Mouse (Mus musculus) gastrocnemius, postnatal 36 days (tissue): ENCODE results near the gene Zbp1. TPM values are rescaled to one million over a fixed set of nuclear protein-coding genes. Genes with fewer than 3 reads are reported as not detected.

ENCODE experiments used
- DNase-seq, 2 experiments: peaks; one replicate each; pipeline ENCODE4 v3.0.0; 2022
- intact Hi-C: fragments of 180-260 bp; cut with DNase I; formaldehyde crosslinking; loops from one replicate; pipeline ENCODE4 v1.15.1; 2025
- total RNA-seq, 2 experiments: library from RNA; stranded (reverse); gene quantifications; 2 replicates each; pipeline ENCODE4 v1.2.3; 2021

Gene Zbp1
- total RNA-seq, 2 experiments from 2014 or later: 0.30 TPM; not detected in 1

DNA sequence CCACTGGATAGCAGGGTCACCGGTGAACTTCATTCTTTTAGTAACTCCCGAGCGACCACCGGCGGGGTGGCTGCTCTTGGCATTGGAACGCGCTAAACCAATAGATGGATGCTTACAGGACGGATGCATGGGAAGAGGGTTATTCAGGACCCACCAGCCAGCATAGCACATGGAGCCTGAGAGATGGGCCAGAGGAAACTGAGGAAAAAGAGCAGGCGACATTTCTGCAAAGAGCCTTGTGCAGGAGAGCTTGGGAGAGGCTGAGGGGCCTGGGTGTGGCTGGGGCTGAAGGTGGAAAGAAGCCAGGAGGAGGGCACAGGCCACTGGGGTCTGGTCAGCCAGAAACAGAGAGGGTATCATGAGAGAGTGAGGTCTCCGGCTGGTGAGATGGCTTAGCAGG, 35.4 kb downstream of the Zbp1 start:
- peak in 1 of 2 experiments; percentile 8 for DNase-seq
- intact Hi-C loops: loop anchor here (1.0 to 10.0 kb wide), 2 partner anchors 76 to 189 kb away; no protein-coding TSS in a partner anchor

DNA sequence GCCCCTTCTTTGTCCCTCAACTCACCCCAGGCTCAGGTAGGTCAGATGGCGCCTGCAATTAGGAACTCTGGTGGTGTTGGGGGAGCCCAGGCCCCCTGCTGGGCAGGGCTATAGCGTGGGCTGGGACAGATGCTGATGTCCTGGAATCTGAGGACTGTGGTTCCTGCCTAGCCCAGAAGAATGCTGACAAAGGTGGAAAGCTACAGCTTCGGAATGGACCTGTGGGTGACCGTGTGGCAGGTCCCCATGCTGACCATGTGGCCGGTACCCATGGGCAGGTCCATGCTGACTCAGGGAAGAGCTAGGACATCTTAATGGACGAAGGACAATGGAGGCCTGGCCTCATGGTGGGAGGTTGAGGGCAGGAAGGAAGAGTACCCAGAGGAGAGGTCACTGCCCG, 35.9 kb downstream of the Zbp1 start:
- intact Hi-C loops: loop anchor here (1.0 to 10.0 kb wide), 2 partner anchors 75 to 188 kb away; no protein-coding TSS in a partner anchor
- peak in 1 of 2 experiments; percentile 4 for DNase-seq

DNA sequence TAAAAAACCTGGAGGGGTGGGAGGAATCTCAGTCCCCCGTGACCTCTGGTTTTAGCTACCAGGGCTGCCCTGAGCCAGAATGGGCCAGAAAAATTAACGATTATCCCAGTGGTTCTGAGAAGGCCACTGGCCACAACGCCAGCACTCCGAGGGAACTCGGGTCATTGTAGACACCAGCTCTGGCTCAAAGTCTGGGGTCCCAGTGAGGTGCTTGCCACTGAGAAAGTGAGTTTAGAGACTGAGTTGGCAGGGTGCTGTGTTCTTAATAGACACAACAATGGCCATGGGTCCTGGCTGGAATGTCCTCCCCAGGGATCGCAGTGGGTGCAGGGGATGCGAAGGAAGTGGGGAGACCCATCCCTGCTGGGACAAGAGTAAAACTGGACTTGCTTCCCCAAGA, 36.8 kb downstream of the Zbp1 start:
- DNase-seq: no peak

DNA sequence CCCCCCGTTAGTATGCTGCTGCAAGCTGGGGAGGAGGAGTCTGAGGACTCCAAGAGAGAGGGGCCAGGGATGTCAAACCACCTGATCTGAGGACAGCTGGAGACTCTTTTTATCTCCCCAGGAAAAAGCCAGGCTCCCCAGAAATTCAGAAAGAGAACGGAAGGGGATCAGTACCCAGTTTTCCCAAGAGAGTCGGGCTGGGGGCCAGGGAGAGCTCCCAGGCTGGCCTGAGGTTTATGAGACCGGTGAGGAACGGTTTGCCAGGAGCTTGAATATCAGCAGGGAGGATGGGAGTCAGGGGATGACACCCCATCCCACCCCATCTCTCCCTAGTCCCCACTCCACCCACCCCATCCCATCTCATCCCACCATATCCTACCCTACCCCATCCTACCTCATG, 37.2 kb downstream of the Zbp1 start:
- no peak for DNase-seq
- intact Hi-C loops: loop anchor here (10.0 kb wide), 1 partner anchor 187 kb away; no protein-coding TSS in a partner anchor

More for the DNA sequence above, 36.8 kb downstream of the Zbp1 start:
- intact Hi-C loops: loop anchor here (10.0 kb wide), 1 partner anchor 187 kb away; no protein-coding TSS in a partner anchor

DNA sequence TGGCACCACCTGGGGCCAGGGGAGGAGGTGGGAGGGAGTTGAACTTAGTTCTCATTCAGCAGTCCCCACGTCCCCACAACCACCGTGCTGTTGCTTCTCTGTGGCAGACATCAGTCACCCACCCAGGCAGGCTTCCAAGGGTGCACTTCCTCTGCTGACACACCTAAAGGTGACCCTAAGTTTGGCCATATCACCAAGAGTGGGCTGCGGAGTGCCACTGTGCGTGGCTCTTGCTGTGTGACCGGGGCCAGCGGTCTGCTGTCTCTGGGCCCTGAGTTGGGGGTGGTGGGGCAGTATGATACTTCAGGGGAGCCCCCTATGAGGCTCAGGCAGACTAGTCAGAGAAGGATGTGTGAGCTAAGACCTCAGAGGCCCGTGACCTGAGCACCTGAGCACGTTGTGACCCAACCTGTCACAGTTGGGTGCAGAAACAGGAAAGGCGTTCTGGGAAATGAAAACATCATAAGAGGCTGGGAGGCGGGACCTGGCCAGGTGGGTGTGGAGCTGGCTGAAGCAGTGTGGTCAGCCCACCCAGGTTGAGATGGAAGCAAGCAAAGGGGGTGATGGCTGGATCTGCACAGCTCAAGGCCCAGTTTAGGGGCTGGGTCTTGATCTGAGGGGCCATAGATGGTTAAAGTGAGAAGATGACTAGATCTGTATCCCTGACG, 37.9 kb downstream of the Zbp1 start:
- no peak for DNase-seq
- intact Hi-C loops: loop anchor here (10.0 kb wide), 1 partner anchor 186 kb away; no protein-coding TSS in a partner anchor

DNA sequence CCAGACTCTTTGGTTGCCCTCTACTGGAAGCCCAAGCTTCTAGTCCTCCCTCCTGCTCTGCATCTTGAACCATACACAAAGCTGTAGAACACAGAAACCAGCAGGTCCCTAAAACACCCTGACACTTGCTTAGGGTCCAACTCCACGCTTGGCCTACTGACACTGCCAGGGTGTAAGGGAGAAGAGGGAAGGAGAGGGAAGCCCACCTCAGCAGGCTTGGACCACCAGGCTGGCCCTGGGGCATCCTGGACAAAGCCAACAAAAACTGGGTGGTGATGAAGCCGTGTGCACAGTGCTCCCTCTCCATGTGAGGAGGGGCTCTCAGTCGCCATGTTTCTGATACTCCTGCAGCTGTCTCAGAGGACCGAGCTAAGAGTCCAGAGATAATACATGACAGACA, 38.7 kb downstream of the Zbp1 start:
- no peak for DNase-seq
- intact Hi-C loops: loop anchor here (10.0 kb wide), 1 partner anchor 185 kb away; no protein-coding TSS in a partner anchor

DNA sequence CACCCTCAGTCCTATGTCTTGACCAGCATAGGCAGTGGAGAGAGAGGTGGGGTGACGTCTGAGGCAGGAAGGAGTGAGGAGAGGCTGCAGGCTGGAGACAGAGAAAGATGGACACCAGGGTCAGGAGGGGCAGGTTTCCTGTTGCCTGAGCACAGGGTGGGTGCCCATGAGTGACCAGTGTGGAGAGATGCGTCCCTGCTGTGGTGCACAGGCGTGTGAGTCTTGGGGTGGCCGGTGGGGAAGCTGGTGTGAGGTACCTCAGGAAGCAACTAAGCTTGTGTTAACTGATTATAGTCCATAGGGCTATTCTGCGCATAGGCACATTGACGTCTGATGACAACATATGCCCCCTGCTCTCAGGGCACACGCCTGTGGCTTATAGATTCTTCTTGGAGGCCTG, 39.7 kb downstream of the Zbp1 start:
- intact Hi-C loops: no loop called here
- DNase-seq: no peak

DNA sequence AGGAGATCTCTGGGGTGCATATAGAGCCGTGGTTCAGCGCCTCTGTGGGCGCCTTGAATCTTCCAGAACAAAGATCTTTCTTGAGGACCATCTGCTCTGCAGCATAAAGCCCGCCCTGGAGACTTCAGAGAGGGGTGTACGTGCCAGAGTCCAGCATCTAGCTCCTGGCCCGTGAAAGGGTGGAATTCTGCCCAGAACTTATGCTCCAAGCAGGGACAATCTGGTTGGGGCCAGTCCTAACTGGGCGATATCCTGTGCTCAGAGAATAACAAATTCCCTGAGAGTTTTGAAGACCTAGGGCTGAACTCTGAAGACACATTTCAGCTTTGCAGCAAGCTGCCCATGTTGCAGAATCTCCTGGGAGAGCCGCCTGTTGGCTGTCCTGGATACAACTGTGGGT, 40.8 kb downstream of the Zbp1 start:
- intact Hi-C loops: no loop called here
- peak in 1 of 2 experiments; percentile 14 for DNase-seq

DNA sequence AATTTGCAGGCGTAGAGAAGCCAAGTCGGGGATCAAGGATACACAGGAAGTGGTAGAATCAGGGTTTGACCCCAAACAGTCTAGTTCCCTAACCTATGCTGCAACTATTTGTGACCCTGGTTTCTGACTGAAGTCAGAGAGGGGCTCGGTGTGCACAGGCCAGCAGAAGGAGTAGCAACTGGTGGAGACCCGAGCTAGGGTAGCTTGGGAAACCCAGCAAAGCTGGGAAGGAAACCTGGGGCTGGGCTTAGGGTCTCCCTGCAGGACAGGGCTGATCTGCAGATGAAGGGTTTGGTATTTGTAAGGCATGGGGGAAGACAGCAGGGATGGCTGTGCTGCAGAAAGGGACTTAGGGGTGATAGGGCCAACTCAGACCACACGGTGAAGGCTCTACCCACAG, 41.2 kb downstream of the Zbp1 start:
- intact Hi-C loops: no loop called here

DNA sequence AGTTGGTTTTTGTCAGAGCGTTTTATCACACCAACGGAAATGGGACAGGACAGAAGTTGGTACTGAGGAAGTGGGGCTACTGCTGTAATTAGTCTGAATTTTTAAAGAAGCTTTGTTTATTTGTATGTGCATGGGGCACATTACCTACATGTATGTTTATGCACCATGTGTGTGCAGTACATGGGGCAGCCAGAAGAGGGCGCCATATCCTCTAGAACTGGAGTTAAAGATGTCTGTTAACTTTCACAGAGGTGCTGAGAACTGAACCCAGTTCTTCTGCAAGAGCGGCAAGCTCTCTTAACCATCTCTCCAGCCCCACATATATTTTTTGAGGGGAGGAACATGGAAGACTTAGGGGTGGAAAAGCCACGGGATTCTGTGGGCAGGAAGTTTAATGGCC, 43.0 kb downstream of the Zbp1 start:
- intact Hi-C loops: no loop called here
- DNase-seq: peak in 1 of 2 experiments; percentile 4

More for the DNA sequence above, 41.2 kb downstream of the Zbp1 start:
- no peak for DNase-seq

DNA sequence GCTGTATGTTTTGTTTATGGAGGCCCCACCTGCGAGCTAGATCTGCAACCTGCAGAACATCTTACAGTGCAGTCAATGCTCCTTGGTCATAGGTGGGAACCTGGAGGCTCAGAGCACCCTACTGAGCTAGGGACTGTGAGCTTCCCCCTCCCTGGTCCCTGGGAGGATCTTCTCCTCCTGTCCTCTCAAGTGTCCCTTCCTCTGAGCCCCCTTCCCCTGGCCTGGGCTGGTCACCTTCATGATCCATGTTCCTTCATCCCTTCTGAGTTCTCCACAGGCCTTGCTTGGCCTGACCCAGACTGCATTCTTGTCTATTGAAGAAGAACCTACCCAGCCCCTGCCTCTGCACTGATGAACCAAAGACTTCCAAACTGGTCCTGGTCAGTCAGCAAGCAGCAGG, 44.2 kb downstream of the Zbp1 start:
- DNase-seq: peak in 1 of 2 experiments; percentile 5
- intact Hi-C loops: no loop called here

DNA sequence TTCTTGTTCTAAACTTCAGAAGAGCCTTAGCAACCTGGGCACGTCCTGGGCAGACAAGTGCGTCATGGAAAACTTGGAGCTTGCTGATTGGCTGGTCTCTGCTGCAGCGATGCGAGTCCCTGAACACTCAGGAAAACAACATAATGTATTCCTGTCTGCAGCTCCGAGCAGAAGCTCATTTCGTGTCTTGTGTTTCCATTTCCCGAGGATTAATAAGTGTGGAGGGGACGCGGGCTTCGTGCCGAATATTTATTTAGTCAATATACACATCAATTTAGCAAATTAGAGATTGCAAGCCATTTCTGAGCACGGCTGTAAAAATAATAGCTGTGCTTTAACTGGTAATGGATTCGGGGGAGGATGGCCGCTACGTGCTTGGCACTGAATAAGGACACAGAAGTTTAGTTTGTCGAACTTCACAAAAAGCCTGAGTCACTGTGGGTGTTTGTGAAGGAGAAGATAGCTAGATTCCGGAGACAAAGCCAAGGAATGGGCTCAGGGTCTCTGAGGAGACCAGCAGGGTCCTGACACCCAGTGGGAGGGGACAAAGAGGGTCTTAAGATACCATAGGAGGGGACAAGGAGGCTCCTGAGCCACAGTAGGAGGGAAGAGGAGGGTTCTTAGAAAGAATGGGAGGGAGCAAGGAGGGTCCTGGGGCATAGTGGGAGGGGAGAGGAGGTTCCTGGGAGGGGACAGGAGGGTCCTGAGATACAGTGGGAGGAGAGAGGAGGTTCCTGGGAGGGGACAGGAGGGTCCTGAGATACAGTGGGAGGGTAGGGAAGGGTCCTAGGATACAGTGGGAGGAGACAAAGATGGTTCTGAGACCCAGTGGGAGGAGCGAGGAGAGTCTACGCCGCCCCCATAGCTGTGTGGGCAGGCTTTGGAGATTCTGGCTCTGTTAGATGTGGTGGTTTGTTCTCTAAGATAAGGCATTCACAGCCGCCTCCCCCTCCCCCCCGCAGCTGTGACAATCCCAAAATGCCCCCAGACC, 44.9 kb downstream of the Zbp1 start:
- DNase-seq: peak in 1 of 2 experiments; percentile 11
- intact Hi-C loops: no loop called here

DNA sequence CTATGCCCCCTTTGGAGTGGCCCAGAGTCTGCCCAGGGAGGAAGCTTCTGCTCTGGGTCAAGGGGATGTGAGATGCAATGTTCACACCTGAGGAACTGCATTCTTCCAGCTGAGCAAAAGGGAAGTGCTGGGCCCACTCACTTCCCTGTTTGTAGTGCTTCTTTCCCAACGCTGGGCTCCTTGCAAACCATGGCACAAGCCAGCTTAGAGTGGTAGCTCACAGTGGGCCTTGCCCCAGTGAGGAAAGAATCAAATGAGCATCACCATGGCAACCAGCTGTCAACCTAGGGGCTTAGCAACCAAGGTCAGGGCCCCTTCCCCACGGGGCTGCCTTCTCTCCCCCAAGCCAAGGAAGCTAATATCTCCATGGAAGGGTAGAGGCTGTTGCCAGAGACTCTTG, 45.7 kb downstream of the Zbp1 start:
- DNase-seq: peak in 1 of 2 experiments; percentile 13
- intact Hi-C loops: no loop called here

DNA sequence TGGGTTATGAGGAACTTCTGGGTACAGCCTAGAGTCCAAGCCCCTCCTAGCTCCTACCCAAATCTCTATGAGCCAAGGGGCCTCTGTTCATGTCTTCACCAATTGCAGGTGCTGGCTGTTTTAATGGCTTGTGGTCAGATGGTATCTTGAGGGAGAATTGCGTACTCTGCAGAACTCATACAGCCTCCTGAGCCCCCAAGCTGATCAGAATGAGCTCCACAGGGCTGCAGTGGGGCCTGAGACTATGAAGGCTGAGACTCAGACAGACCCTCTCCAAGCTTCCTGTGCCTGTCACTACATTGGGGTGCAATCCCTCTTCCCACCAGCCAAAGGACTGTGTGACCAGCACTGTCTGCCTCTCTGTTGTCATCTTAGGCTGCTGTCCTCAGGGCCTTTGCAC, 46.3 kb downstream of the Zbp1 start:
- intact Hi-C loops: no loop called here
- peak in 1 of 2 experiments; percentile 11 for DNase-seq

DNA sequence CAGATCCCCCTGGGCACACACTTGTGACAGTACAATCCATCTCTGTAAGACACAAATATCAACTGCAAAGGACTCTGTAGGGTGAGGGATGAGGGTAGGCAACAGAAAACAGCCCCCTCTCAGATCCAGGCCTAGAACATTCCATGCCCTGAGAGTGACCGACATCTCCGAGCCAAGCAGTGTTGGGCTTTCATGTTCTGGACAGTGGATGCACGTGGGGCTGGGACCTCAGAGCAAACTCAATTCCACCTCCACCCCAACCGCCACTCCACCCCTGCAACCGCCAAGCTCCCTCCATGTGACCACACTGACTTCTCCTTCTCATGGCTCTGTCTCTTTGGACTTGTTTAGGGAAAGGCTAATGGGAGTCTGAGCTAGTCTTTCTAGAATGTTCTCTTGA, 46.8 kb downstream of the Zbp1 start:
- intact Hi-C loops: no loop called here
- no peak for DNase-seq

DNA sequence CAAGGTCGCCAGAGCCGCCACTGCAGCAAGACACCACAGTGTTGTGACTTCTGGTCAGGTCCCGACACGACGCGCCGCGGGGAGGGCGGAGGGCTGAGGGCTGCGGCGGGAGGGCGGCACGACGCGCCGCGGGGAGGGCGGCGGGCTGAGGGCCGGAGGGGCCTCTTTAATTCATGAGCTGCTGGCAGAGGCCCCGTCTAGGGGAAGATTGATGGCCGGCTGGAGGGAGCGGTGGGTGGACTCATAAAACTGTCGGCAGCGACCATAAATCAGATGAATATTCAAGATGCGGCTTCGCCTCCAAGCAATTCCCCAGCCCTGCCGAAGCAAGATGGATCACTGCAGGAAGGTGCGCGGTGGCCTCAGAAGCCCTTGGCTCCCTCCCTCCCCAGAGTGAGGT, 47.3 kb downstream of the Zbp1 start:
- DNase-seq: peak; percentile 27 to 28

DNA sequence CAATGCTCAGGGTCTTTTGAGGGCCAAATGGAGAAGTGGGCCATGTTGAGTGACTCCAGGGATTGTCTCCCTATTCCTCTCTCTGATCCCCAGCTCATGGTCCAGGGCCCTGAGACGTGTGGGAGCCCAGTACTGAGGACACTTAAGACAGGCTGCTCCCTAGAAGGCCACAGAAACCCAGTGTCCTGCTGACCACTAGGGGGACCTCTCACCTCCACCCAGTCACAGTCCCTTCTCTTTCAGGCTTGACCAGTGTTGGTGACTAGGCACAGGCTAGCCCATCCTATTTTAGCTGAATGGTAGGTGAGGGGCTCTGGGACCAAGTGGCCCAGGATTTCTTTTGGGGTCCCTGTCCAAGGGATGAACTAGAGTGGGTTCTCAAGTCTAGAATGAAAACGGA, 48.0 kb downstream of the Zbp1 start:
- DNase-seq: peak in 1 of 2 experiments; percentile 11
- intact Hi-C loops: no loop called here

More for the DNA sequence above, 47.3 kb downstream of the Zbp1 start:
- intact Hi-C loops: no loop called here

DNA sequence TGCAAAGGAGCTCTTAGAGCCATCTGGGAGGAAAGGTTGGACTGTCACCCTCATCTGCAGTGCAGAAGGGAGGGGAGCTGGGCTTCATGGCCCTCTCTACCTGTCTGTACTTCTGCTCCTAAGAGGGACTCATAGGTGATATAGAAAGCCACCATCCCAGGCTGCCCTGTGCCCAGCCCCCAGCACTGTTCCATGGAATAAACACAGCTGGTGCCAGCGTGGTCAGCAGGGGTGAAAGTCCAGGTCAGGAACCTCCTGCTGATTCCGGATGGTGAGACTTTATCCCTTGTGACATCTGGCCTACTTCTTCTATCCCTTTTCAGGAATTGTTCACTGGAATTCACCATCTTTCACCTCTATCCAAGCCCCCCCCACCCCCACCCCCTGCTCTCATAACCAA, 48.6 kb downstream of the Zbp1 start:
- peak in 1 of 2 experiments; percentile 8 for DNase-seq
- intact Hi-C loops: no loop called here

DNA sequence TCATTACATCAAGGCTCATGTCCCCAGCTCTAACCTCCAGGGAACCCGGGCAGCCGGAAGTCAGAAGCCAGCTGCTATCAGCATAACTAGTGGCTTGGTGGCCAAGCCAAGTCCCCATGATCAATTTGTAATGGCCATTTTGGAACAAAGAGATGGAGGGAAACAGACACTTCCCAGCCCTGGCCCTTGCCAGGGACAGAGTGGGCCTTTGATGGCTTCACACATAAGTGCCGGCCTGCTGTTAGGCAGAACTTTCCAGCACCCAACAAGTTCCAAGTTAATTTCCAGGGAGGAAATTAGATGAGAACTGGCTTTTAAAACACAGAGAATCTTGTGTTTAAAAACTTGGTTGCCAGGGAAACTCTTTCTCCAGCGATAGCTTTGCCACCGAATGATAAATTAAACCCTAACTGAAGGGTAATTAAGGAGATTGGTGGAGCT, 50.3 kb downstream of the Zbp1 start:
- DNase-seq: no peak
- intact Hi-C loops: no loop called here

DNA sequence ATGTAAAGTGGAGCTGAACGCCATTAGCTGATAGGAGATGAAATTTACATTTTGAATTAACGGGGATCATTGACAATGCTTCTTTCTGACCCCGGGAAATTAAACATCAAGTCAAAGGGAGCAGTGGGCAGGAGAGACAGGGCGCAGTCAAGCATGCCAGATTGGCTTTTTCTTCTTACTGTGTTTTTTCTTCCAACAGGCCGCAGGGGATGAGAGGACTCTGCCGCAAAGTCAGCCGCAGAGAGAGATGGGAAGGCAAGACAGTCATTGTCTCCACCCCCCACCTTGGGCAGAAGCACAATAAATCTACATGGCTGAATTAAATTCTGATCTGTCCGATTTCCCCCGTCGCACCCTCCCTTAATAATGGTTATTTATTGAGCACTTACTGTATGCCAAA, 53.4 kb downstream of the Zbp1 start:
- DNase-seq: no peak
- intact Hi-C loops: no loop called here

DNA sequence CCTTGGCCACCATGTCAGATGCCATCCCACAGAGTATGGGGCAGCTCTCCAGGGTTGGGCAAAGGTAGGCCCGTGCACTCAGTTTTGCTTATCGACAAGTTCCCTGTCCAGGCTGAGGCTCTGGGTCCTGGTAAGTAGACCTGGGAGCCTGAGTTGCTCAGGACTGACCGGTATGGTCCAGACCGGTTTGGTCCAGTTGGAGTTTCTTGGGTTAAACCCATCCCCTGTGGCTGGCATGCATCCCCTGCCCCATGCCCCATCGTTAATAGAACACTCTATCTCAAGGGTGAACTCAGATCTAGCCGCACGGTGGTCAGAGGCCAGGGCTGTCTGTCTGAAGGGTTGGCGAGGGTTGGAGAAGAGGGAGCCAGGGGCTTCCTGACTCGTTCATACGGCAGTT, 53.8 kb downstream of the Zbp1 start:
- intact Hi-C loops: no loop called here

More for the DNA sequence above, 53.8 kb downstream of the Zbp1 start:
- DNase-seq: no peak
